Mouse (Mus musculus): Measurements from ENCODE around the gene Kng1. TPM values are rescaled to one million over a fixed set of nuclear protein-coding genes. Genes with fewer than 3 reads are reported as not detected.
"Not testable (repeated sequence)": the region's sequence is repeated elsewhere in the genome, so short reads cannot be mapped to it uniquely, and the experiment has no call there.

The Kng1 gene
- total RNA-seq (2021): not detected
- long read RNA-seq: 0 reads

GRCm38 (mm10) chr16:23057668-23058447 is at the start of gene Kng1:
TSS of gene Kng1 (plus strand) at chr16:23057865.
- not testable (repeated sequence) for DNase-seq (ENCODE audit: low spot score in 2 of 2)

GRCm38 (mm10) chr16:23013786-23014185 is 43.9 kb upstream of the Kng1 start:
- DNase-seq (ENCODE audit: low spot score in 2 of 2): not testable (repeated sequence)

GRCm38 (mm10) chr16:23014645-23015044 is 43.0 kb upstream of the Kng1 start:
- DNase-seq (ENCODE audit: low spot score in 2 of 2): peak in 1 of 2 experiments; percentile 32

GRCm38 (mm10) chr16:23020571-23020970 is 37.1 kb upstream of the Kng1 start:
- DNase-seq (ENCODE audit: low spot score in 2 of 2): not testable (repeated sequence)

GRCm38 (mm10) chr16:23025111-23025510 is 32.6 kb upstream of the Kng1 start:
- no peak for DNase-seq (ENCODE audit: low spot score in 2 of 2)

GRCm38 (mm10) chr16:23026582-23026981 is 31.1 kb upstream of the Kng1 start:
- no peak for DNase-seq (ENCODE audit: low spot score in 2 of 2)

GRCm38 (mm10) chr16:23027341-23027740 is 30.3 kb upstream of the Kng1 start:
- DNase-seq (ENCODE audit: low spot score in 2 of 2): not testable (repeated sequence)

- not testable (repeated sequence) for DNase-seq (ENCODE audit: low spot score in 2 of 2)
Observed at GRCm38 (mm10) chr16:23028966-23029600, 28.6 kb upstream of the Kng1 start, which contains the start of gene Kng2. TSS of gene Kng2 (minus strand) at chr16:23029482.

GRCm38 (mm10) chr16:23030673-23031435 is 26.8 kb upstream of the Kng1 start:
- DNase-seq (ENCODE audit: low spot score in 2 of 2): no peak

- no peak for DNase-seq (ENCODE audit: low spot score in 2 of 2)
Observed at GRCm38 (mm10) chr16:23033673-23034072, 24.0 kb upstream of the Kng1 start.

- no peak for DNase-seq (ENCODE audit: low spot score in 2 of 2)
Observed at GRCm38 (mm10) chr16:23037744-23038143, 19.9 kb upstream of the Kng1 start.

- DNase-seq (ENCODE audit: low spot score in 2 of 2): no peak
Observed at GRCm38 (mm10) chr16:23039281-23039680, 18.4 kb upstream of the Kng1 start.

- no peak for DNase-seq (ENCODE audit: low spot score in 2 of 2)
Observed at GRCm38 (mm10) chr16:23040876-23041275, 16.8 kb upstream of the Kng1 start.

GRCm38 (mm10) chr16:23046319-23046718 is 11.3 kb upstream of the Kng1 start:
- DNase-seq (ENCODE audit: low spot score in 2 of 2): peak; percentile 6 to 27

GRCm38 (mm10) chr16:23059630-23060029 is 2.0 kb downstream of the Kng1 start:
- not testable (repeated sequence) for DNase-seq (ENCODE audit: low spot score in 2 of 2)

GRCm38 (mm10) chr16:23060781-23061325 is 3.2 kb downstream of the Kng1 start:
- not testable (repeated sequence) for DNase-seq (ENCODE audit: low spot score in 2 of 2)

GRCm38 (mm10) chr16:23077516-23077915 is 19.9 kb downstream of the Kng1 start:
- not testable (repeated sequence) for DNase-seq (ENCODE audit: low spot score in 2 of 2)

GRCm38 (mm10) chr16:23087159-23087558 is 29.5 kb downstream of the Kng1 start:
- not testable (repeated sequence) for DNase-seq (ENCODE audit: low spot score in 2 of 2)

- DNase-seq (ENCODE audit: low spot score in 2 of 2): not testable (repeated sequence)
Observed at GRCm38 (mm10) chr16:23087712-23088111, 30.0 kb downstream of the Kng1 start.

- not testable (repeated sequence) for DNase-seq (ENCODE audit: low spot score in 2 of 2)
Observed at GRCm38 (mm10) chr16:23088491-23088890, 30.8 kb downstream of the Kng1 start.

- not testable (repeated sequence) for DNase-seq (ENCODE audit: low spot score in 2 of 2)
Observed at GRCm38 (mm10) chr16:23091345-23091744, 33.7 kb downstream of the Kng1 start.
